Mouse (Mus musculus) neural tube, embryonic 13.5 days (tissue): ENCODE measurements around the gene Pogz. TPM values are rescaled to one million over a fixed set of nuclear protein-coding genes. Genes with fewer than 3 reads are reported as not detected.
"Not testable (repeated sequence)": the region's sequence is repeated elsewhere in the genome, so short reads cannot be mapped to it uniquely, and the experiment has no call there.

Source experiments
- ATAC-seq: fragments of 200-750 bp; cut with Nextera tagmentation; 2 replicates; pipeline ENCODE4 v1.8.0; 2017; ENCODE audit warnings: low read depth, mild to moderate bottlenecking, moderate TSS enrichment, moderate library complexity
- H3K27ac ChIP-seq: fragments of 300-500 bp; sonication (generic); replicated peaks from 2 replicates; pipeline ENCODE4 v1.5.1; 2015; ENCODE audit warnings: moderate library complexity, mild to moderate bottlenecking, inconsistent platforms
- H3K27me3 ChIP-seq: fragments of 300-500 bp; sonication (generic); 2 replicates; pipeline ENCODE4 v1.6.1; 2015; ENCODE audit warnings: mild to moderate bottlenecking, inconsistent platforms
- H3K36me3 ChIP-seq: fragments of 300-500 bp; sonication (generic); 2 replicates; pipeline ENCODE4 v1.6.1; 2015; ENCODE audit warnings: mild to moderate bottlenecking, inconsistent platforms
- H3K4me1 ChIP-seq: fragments of 300-500 bp; sonication (generic); replicated peaks from 2 replicates; pipeline ENCODE4 v1.6.1; 2015; ENCODE audit warnings: inconsistent platforms
- H3K4me2 ChIP-seq: fragments of 300-500 bp; sonication (generic); 2 replicates; pipeline ENCODE4 v1.6.1; 2015; ENCODE audit warnings: inconsistent platforms, mild to moderate bottlenecking, moderate library complexity
- H3K4me3 ChIP-seq: fragments of 300-500 bp; sonication (generic); 2 replicates; pipeline ENCODE4 v1.5.1; 2015; ENCODE audit warnings: mild to moderate bottlenecking, inconsistent platforms
- H3K9ac ChIP-seq: fragments of 300-500 bp; sonication (generic); 2 replicates; pipeline ENCODE4 v1.6.1; 2015; ENCODE audit warnings: moderate library complexity, mild to moderate bottlenecking, inconsistent platforms
- H3K9me3 ChIP-seq: fragments of 300-500 bp; sonication (generic); 2 replicates; pipeline ENCODE4 v1.6.1; 2016; ENCODE audit warnings: inconsistent platforms
- WGBS: fragments of 180-500 bp; shearing (Covaris S2); methylation state at CpG from one replicate; pipeline ENCODE4 v1.1.7; 2015; 5-methylcytosine and 5-hydroxymethylcytosine counted together
- polyA plus RNA-seq: library from polyadenylated mRNA; unstranded; fragments of >200 nt; fragmentation: Nextera tagmentation; extraction: Ambion mirVana; gene quantifications from 2 replicates; pipeline ENCODE4 v1.2.1, GENCODE M21; 2015

Pogz gene
- polyA plus RNA-seq, 1 experiment from 2014 or later: 20.1 TPM

DNA sequence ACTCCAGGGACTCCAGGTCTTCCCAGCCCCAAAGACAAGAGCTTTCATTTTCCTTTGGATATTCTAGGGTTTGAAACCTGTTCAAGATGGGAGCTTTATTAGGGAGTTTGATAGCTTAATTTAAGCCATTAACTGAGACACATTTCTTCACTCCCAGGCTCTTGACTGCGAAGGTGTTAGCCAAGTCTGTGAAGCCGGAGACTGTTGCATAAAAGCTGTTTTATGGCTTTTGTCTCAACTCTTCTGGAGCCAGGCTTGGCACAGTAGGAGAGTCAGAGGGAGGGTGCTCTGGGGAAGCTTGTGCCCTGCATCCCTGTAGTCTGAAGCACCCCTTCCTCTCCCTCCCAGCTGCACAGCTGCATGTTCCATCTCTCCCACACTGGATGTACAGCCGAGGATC, 85.0 kb downstream of the Pogz start:
- H3K27me3 ChIP-seq: no peaks in the 10 kb centered on the region
- H3K4me3 ChIP-seq: no peak overlapping the region
- no peaks in the 10 kb centered on the region for H3K9me3 ChIP-seq
- H3K27ac ChIP-seq: no peak overlapping the region
- no peaks in the 10 kb centered on the region for H3K4me1 ChIP-seq
- no peaks in the 10 kb centered on the region for H3K36me3 ChIP-seq
- no peak overlapping the region for H3K9ac ChIP-seq
- H3K4me2 ChIP-seq: no peak overlapping the region
- no peak for ATAC-seq
- 34% methylated on average over 3 of the region's 3 CpGs for WGBS

DNA sequence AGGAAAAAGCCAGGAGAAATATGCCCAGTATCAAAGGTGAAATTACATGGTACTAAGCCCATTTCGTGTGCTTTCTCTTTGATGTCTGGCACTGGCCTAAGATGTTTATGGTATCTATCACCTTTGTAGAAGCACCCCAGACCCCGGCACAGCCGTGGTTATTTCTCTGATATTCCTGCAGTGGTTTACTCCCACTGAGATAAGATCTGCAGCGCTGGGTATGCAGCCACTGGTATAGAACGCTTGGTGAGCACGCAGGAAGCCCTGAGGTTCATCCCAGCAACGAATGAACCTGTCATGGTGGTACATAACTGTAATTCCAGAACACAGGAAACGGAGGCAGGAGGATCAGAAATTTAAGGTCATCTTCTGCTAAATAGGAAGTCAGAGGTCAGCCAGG, 87.3 kb downstream of the Pogz start:
- no peak overlapping the region for H3K9ac ChIP-seq
- ATAC-seq: no peak
- no peaks in the 10 kb centered on the region for H3K36me3 ChIP-seq
- H3K9me3 ChIP-seq: no peaks in the 10 kb centered on the region
- no peak overlapping the region for H3K4me3 ChIP-seq
- H3K27me3 ChIP-seq: no peaks in the 10 kb centered on the region
- H3K4me1 ChIP-seq: no peaks in the 10 kb centered on the region
- no peak overlapping the region for H3K27ac ChIP-seq
- H3K4me2 ChIP-seq: no peak overlapping the region
- WGBS: 74% methylated on average over 8 of the region's 8 CpGs

GRCm38 (mm10) chr3:94926301-94926736, 89.0 kb downstream of the Pogz start:
- not testable (repeated sequence) for ATAC-seq, H3K4me1 ChIP-seq, H3K9ac ChIP-seq, H3K9me3 ChIP-seq, H3K4me3 ChIP-seq, H3K4me2 ChIP-seq, H3K27ac ChIP-seq, H3K36me3 ChIP-seq, H3K27me3 ChIP-seq
- 45% methylated on average over 4 of the region's 4 CpGs for WGBS

DNA sequence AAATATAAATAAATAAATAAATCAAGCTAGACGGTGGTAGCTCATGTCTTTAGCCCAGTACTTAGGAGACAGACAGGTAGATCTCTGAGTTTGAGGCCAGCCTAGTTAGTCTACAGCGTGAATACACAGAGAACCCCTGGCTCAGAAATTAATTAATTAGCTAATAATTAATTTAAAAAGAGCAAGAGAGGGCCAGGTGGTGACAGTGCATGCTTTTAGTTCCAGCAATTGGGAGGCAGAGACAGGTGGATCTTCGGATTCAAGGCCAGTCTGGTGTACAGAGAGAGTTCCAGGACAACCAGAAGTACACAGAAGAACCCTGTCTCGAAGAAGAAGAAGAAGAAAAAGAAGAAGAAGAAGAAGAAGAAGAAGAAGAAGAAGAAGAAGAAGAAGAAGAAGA, 91.6 kb downstream of the Pogz start:
- 75% methylated on average over 4 of the region's 4 CpGs for WGBS
- not testable (repeated sequence) for H3K36me3 ChIP-seq, H3K9ac ChIP-seq, H3K27ac ChIP-seq, ATAC-seq, H3K27me3 ChIP-seq, H3K4me2 ChIP-seq, H3K9me3 ChIP-seq, H3K4me3 ChIP-seq
- peaks cover 13% of the 10 kb centered on the region for H3K4me1 ChIP-seq

DNA sequence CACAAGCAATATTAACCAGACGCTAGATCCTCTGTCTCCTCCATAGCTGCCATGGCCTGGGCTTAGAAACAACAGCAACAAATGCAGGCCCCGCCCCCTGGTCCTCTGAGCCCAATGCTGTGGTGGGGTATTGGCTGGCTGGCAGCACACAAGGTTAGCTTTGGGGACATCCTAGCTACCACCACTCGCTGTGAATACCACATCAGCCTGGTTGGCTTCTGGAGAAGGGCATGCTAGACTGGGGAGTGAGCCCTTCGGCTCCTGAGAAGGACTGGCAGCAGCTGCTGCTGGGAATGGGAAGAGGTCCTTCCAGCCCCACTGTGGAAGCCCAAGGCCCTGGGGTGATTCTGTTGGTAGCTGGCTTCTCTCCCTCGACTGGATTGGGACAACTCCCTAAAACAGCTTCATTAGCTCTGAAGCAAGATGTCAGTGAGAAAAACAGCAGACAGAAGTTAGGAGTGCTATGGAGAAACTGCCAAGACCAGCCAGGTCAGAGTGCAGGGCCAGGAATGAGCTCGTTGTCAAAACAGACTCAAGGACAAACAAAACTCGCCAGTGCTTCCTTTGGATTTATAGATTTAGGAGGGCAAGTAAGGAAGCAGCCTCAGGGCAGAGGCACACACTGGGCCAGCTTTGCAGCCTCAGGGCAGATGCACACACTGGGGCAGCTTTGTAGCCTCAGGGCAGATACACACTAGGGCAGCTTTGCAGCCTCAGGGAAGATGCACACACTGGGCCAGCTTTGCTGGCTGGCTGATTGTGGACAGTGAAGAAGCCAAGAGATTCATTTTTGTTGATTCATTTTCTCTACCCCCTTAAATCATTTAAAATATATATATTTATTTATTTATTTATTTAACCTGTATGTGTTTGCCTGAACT, 93.3 kb downstream of the Pogz start:
- not testable (repeated sequence) for H3K36me3 ChIP-seq, H3K9ac ChIP-seq, H3K4me3 ChIP-seq, H3K27me3 ChIP-seq, H3K9me3 ChIP-seq, H3K27ac ChIP-seq, ATAC-seq, H3K4me2 ChIP-seq
- peaks cover 13% of the 10 kb centered on the region for H3K4me1 ChIP-seq
- WGBS: 45% methylated on average over 7 of the region's 7 CpGs

GRCm38 (mm10) chr3:94931427-94932082, 94.2 kb downstream of the Pogz start:
- H3K27ac ChIP-seq, H3K9ac ChIP-seq, H3K27me3 ChIP-seq, ATAC-seq, H3K9me3 ChIP-seq, H3K4me2 ChIP-seq, H3K4me3 ChIP-seq, H3K36me3 ChIP-seq: not testable (repeated sequence)
- peaks cover 13% of the 10 kb centered on the region for H3K4me1 ChIP-seq
- 89% methylated on average over 10 of the region's 10 CpGs for WGBS

Other genes with a start within 250 kb of the Pogz start
- not detected in 2 replicates for gene Gm10972, start 194.5 kb upstream of the Pogz start, polyA plus RNA-seq
- 2.7 and 3.5 TPM in 2 replicates for gene Tuft1, start 178.7 kb upstream of the Pogz start, polyA plus RNA-seq
- 0.53 TPM in 1 of 2 replicates, not detected in the other for gene Selenbp2, start 144.0 kb upstream of the Pogz start, polyA plus RNA-seq
- 5.4 and 6.3 TPM in 2 replicates for gene Cgn, start 51.1 kb upstream of the Pogz start, polyA plus RNA-seq
- gene Psmb4, start 49.4 kb downstream of the Pogz start, polyA plus RNA-seq: 366 TPM in 2 replicates
- 13.0 and 13.4 TPM in 2 replicates for gene Selenbp1, start 95.5 kb downstream of the Pogz start, polyA plus RNA-seq
- 5.5 and 6.1 TPM in 2 replicates for gene Rfx5, start 116.5 kb downstream of the Pogz start, polyA plus RNA-seq
- 24.0 and 26.7 TPM in 2 replicates for gene Pi4kb, start 137.2 kb downstream of the Pogz start, polyA plus RNA-seq
- 20.4 and 21.5 TPM in 2 replicates for gene Zfp687, start 177.9 kb downstream of the Pogz start, polyA plus RNA-seq
- 274 and 279 TPM in 2 replicates for gene Psmd4, start 205.0 kb downstream of the Pogz start, polyA plus RNA-seq